Mouse (Mus musculus) liver, embryonic 11.5 days (tissue): Measurements from ENCODE around the gene Grik5. TPM values are rescaled to one million over a fixed set of nuclear protein-coding genes. Genes with fewer than 3 reads are reported as not detected.

ENCODE experiments used
- ATAC-seq: fragments of 200-750 bp; cut with Nextera tagmentation; replicated peaks from 2 replicates; pipeline ENCODE4 v1.8.0; 2017; ENCODE audit warnings: moderate number of reproducible peaks, mild to moderate bottlenecking, moderate TSS enrichment, moderate library complexity; ENCODE audit not compliant: low FRiP score
- DNase-seq: peaks from one replicate; pipeline ENCODE4 v3.0.0-alpha.2; 2017; ENCODE audit warnings: low spot score
- H3K27ac ChIP-seq: fragments of 300-500 bp; sonication (generic); 2 replicates; pipeline ENCODE4 v1.5.1; 2014; ENCODE audit warnings: mild to moderate bottlenecking, low read depth, low read length, control low read depth
- H3K27me3 ChIP-seq: fragments of 300-500 bp; sonication (generic); replicated peaks from 2 replicates; pipeline ENCODE4 v1.6.1; 2014; ENCODE audit warnings: low read length, mixed read lengths; ENCODE audit not compliant: control insufficient read depth, insufficient read depth
- H3K36me3 ChIP-seq: fragments of 300-500 bp; sonication (generic); 2 replicates; pipeline ENCODE4 v1.6.1; 2014; ENCODE audit warnings: mild to moderate bottlenecking, low read length, moderate library complexity, mixed read lengths; ENCODE audit not compliant: control insufficient read depth, insufficient read depth
- H3K4me1 ChIP-seq: fragments of 300-500 bp; sonication (generic); replicated peaks from 2 replicates; pipeline ENCODE4 v1.6.1; 2014; ENCODE audit warnings: low read length, mixed read lengths; ENCODE audit not compliant: control insufficient read depth, insufficient read depth
- H3K4me2 ChIP-seq: fragments of 300-500 bp; sonication (generic); 2 replicates; pipeline ENCODE4 v1.6.1; 2014; ENCODE audit warnings: mild to moderate bottlenecking, control low read depth, moderate library complexity
- H3K4me3 ChIP-seq: fragments of 300-500 bp; sonication (generic); 2 replicates; pipeline ENCODE4 v1.5.1; 2014; ENCODE audit warnings: low read depth, low read length, control low read depth
- H3K9ac ChIP-seq: fragments of 300-500 bp; sonication (generic); 2 replicates; pipeline ENCODE4 v1.6.1; 2014; ENCODE audit warnings: low read depth, low read length, control low read depth
- H3K9me3 ChIP-seq: fragments of 300-500 bp; sonication (generic); 2 replicates; pipeline ENCODE4 v1.6.1; 2016; ENCODE audit warnings: low read length, inconsistent platforms, mixed read lengths; ENCODE audit not compliant: control insufficient read depth
- WGBS: fragments of 180-500 bp; shearing (Covaris S2); extraction: QIAGEN DNeasy Blood & Tissue Kit; methylation state at CpG from one replicate; pipeline ENCODE4 v1.1.7; 2014; 5-methylcytosine and 5-hydroxymethylcytosine counted together
- microRNA-seq: library from miRNA; unstranded; fragments of <30 nt; microRNA quantifications from one replicate; pipeline ENCODE4, GENCODE M21; 2017; ENCODE audit warnings: borderline number of aligned reads
- polyA plus RNA-seq: library from polyadenylated mRNA; unstranded; fragments of >200 nt; fragmentation: Nextera tagmentation; extraction: Ambion mirVana; gene quantifications from 2 replicates; pipeline ENCODE4 v1.2.1, GENCODE M21; 2014

Gene Grik5
- polyA plus RNA-seq, 1 experiment from 2014 or later, result 5.3 TPM

GRCm38 (mm10) chr7:24968463-24968862 is 103.7 kb downstream of the Grik5 start:
- H3K27ac ChIP-seq, result no peak overlapping the region
- H3K36me3 ChIP-seq, result no peaks in the 10 kb centered on the region

GRCm38 (mm10) chr7:24967966-24968365 is 104.2 kb downstream of the Grik5 start:
- WGBS, result 78% methylated on average over 8 of the region's 8 CpGs
- no peak for DNase-seq
- Histone ChIP-seq H3K27ac (no peak overlapping the region), H3K9ac (no peak overlapping the region), H3K4me1 (no peaks in the 10 kb centered on the region; the same call in 1 of the 2 replicates), H3K4me2 (no peak overlapping the region), H3K4me3 (no peak overlapping the region), H3K9me3 (no peaks in the 10 kb centered on the region), H3K27me3 (peaks cover 3% of the 10 kb centered on the region; the same call in 1 of the 2 replicates), H3K36me3 (no peaks in the 10 kb centered on the region)
- no peak for ATAC-seq

More at GRCm38 (mm10) chr7:24968463-24968862, 103.7 kb downstream of the Grik5 start:
- 73% methylated on average over 6 of the region's 6 CpGs for WGBS
- no peak overlapping the region for H3K4me3 ChIP-seq
- H3K9me3 ChIP-seq, result no peaks in the 10 kb centered on the region
- DNase-seq (no peak), ATAC-seq (no peak)
- peaks cover 3% of the 10 kb centered on the region; the same call in 1 of the 2 replicates for H3K27me3 ChIP-seq
- no peak overlapping the region for H3K9ac ChIP-seq
- no peaks in the 10 kb centered on the region; the same call in 1 of the 2 replicates for H3K4me1 ChIP-seq
- no peak overlapping the region for H3K4me2 ChIP-seq

GRCm38 (mm10) chr7:24964897-24965535 is 107.1 kb downstream of the Grik5 start:
- H3K27ac ChIP-seq, result no peak overlapping the region
- H3K27me3 ChIP-seq, result peaks cover 3% of the 10 kb centered on the region; the same call in 1 of the 2 replicates
- H3K4me3 ChIP-seq, result no peak overlapping the region
- no peaks in the 10 kb centered on the region for H3K36me3 ChIP-seq
- DNase-seq (no peak), ATAC-seq (no peak)
- no peaks in the 10 kb centered on the region for H3K9me3 ChIP-seq
- 13% methylated on average over 5 of the region's 5 CpGs for WGBS
- no peak overlapping the region for H3K4me2 ChIP-seq
- no peak overlapping the region for H3K9ac ChIP-seq
- no peaks in the 10 kb centered on the region for H3K4me1 ChIP-seq

- no peaks in the 10 kb centered on the region for H3K9me3 ChIP-seq
- H3K4me1 ChIP-seq, result no peaks in the 10 kb centered on the region
- 65% methylated on average over 2 of the region's 2 CpGs for WGBS
- no peak overlapping the region for H3K4me2 ChIP-seq
- peaks cover 3% of the 10 kb centered on the region; the same call in 1 of the 2 replicates for H3K27me3 ChIP-seq
- DNase-seq (no peak), ATAC-seq (no peak)
- H3K9ac ChIP-seq, result no peak overlapping the region
- no peaks in the 10 kb centered on the region for H3K36me3 ChIP-seq
- H3K27ac ChIP-seq, result no peak overlapping the region
- H3K4me3 ChIP-seq, result no peak overlapping the region
Measured at GRCm38 (mm10) chr7:24964288-24964687, 107.9 kb downstream of the Grik5 start.

Small RNAs within 50 kb of the gene (microRNA-seq; reads per million reads assigned to microRNA genes)
- gene Mir6537 (not detected), gene Mir7046 (1.8 reads per million), gene Mir7047 (not detected)

Other genes starting within 250 kb of the Grik5 start
- gene Gm9844, start 210.1 kb downstream of the Grik5 start, polyA plus RNA-seq, result 5.0 and 5.8 TPM in 2 replicates
- not detected in 2 replicates for gene Lypd4, start 202.4 kb downstream of the Grik5 start, polyA plus RNA-seq
- not detected in 2 replicates for gene Dmrtc2, start 202.3 kb downstream of the Grik5 start, polyA plus RNA-seq
- gene Rps19, start 188.0 kb downstream of the Grik5 start, polyA plus RNA-seq, result 2,415 and 2,620 TPM in 2 replicates
- 0.12 TPM in 1 of 2 replicates, not detected in the other for gene Cd79a, start 175.0 kb downstream of the Grik5 start, polyA plus RNA-seq
- gene Arhgef1, start 169.4 kb downstream of the Grik5 start, polyA plus RNA-seq, result 98.6 and 103 TPM in 2 replicates
- not detected in 2 replicates for gene Gm4881, start 127.9 kb downstream of the Grik5 start, polyA plus RNA-seq
- 91.3 and 101 TPM in 2 replicates for gene Rabac1, start 99.6 kb downstream of the Grik5 start, polyA plus RNA-seq
- gene Atp1a3, start 66.4 kb downstream of the Grik5 start, polyA plus RNA-seq, result 1.4 and 1.5 TPM in 2 replicates
- gene Zfp574, start 221 bp upstream of the Grik5 start, polyA plus RNA-seq, result 22.8 and 23.1 TPM in 2 replicates
- gene Pou2f2, start 107.4 kb upstream of the Grik5 start, polyA plus RNA-seq, result 2.2 and 3.2 TPM in 2 replicates
- gene Dedd2, start 148.3 kb upstream of the Grik5 start, polyA plus RNA-seq, result 19.6 and 21.1 TPM in 2 replicates
- 4.0 and 4.2 TPM in 2 replicates for gene Zfp526, start 149.1 kb upstream of the Grik5 start, polyA plus RNA-seq
- 11.0 and 13.0 TPM in 2 replicates for gene Gsk3a, start 165.5 kb upstream of the Grik5 start, polyA plus RNA-seq
- 13.8 and 16.4 TPM in 2 replicates for gene Erf, start 178.4 kb upstream of the Grik5 start, polyA plus RNA-seq
- 21.6 and 25.2 TPM in 2 replicates for gene Cic, start 195.4 kb upstream of the Grik5 start, polyA plus RNA-seq
- 104 and 106 TPM in 2 replicates for gene Pafah1b3, start 225.6 kb upstream of the Grik5 start, polyA plus RNA-seq
- 0.32 and 0.68 TPM in 2 replicates for gene Prr19, start 229.1 kb upstream of the Grik5 start, polyA plus RNA-seq
- gene Tmem145, start 233.8 kb upstream of the Grik5 start, polyA plus RNA-seq, result 0.16 and 0.32 TPM in 2 replicates
- 5.1 and 5.5 TPM in 2 replicates for gene Megf8, start 244.8 kb upstream of the Grik5 start, polyA plus RNA-seq